Mouse (Mus musculus): ENCODE results near the gene Ankrd40.

The Ankrd40 gene

GRCm38 (mm10) chr11:94327693-94328643 is at the start of gene Ankrd40:
Ankrd40 (plus strand) TSS chr11:94328001.
- peak; percentile 96 to 98 for DNase-seq (ENCODE audit: low spot score in 2 of 2)

GRCm38 (mm10) chr11:94281199-94282181 is 46.3 kb upstream of the Ankrd40 start, which contains the start of gene Gm21885:
Gm21885 (plus strand) TSS chr11:94281873.
- DNase-seq (ENCODE audit: low spot score in 2 of 2), result no peak

DNA sequence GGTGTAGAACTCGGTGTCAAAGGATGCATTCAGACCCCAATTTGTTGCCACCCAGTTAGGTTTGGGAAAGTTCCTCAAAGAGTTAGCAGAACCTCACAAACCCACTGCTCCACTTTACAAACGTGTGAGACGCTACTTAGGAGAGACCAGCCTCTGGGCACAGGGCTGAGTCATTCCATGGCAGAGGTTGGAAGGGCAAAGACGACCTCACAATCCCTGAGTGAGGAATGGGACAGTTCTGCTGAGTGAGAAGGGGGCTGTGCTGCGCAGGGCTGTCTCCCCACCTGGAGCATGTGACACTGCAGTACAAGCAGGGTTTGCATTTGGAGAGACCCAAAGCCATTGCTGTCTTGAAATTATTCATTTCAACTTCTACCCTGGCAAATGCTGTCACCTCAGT is 45.5 kb upstream of the Ankrd40 start:
- DNase-seq (ENCODE audit: low spot score in 2 of 2), result no peak

DNA sequence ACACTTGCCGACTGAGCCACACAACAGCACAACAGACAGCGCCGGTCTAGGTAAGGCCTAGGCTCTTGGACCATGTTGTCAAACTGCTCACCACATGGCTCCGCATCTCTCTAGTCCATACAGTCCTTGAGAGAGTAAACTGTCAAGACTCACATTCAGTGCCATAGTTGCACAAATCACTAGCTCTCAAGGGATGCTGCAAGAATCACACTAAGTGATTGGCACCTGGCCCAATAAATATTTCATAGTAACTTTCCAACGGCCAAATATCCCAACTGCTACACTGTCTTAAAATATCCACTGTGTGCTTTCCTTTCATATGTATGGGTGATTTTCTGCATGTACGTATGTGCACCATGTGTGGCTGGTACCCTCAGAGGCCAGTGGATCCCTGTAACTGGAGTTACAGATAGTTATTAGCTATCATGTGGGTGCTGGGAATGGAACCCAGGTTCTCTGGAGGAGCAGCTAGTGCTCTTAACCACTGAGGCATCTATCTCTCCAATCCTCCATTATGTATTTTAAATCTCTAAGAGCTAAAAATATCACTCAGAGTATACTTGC is 44.2 kb upstream of the Ankrd40 start:
- DNase-seq (ENCODE audit: low spot score in 2 of 2), result no peak

DNA sequence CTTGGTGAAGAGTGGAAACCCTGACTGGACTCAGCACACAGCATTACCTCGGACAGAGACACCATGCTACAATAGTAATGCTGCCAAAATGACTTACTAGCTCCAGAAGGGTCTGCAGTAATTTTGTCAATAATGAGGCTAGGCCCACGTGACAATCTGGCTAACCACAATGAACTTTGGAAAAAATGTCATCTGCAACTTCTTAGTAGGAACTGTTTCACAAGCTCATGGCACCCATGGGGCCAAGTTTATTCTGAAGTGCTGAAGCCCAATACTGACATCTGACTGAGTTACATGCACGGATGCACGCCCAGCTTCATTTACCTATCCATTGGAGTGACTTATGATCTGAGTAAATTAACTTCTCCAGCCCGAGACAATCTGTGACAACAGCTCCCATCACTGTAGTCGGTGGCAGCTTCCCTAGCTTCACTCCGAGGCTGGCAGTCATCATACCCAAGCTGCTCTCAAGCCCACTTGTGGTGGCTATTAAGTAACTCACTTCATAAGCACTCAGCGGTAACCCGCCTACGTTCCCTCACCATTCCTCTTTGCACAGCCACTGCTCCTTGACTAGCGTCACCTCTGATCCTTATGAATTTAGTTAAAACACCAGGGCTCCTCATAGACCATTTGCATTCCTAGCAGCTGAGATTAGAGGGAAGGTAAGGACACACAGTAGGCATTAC is 41.8 kb upstream of the Ankrd40 start:
- DNase-seq (ENCODE audit: low spot score in 2 of 2), result no peak

DNA sequence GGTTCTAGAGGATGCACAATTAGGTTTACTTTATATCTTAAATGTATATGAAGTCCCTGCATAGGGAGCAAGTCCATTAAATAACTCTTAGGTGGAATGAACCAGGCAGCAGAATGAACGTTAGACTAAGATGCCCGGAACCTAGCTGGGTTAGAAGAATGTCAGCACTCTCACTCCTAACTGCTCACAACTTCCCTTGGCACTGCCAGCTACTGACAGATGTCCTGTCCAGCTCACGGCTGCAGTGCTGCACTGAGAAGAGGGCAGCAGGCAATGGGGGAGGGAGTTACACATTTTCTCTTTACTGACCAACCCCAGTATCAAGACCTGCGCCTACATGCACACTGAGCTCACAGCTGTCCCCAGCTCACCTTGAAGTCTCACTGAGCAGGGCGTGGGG is 40.7 kb upstream of the Ankrd40 start:
- DNase-seq (ENCODE audit: low spot score in 2 of 2), result no peak

DNA sequence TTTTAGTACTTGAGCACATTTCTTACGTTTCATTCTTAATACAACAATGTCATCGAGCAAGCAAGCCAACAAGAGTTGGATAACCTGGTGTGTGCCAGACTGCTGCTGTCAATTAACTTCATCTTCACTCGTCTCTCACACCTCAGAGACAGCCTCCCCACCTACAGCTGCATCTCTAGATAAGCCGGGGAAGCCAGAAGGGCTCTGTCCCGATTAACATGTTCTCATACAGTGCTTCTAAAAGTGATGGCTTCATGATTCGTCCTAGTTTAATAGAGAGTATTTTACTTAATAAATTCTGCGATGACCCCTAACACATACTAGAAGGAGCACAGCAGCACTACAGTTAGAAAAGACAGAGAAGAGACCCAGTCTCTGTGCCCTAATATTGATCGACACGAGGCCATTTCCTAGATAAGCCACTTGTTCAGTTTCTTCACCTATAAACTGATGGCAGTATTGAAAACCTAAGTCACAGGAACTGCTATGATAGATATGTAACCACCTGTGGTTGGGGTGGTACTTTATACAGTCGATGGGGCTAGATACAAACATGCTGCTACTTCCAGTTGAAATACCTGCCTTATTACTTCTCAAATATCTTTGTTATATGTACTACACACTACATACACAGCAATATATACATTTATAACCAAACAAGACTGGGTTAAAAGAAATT is 37.6 kb upstream of the Ankrd40 start:
- no peak for DNase-seq (ENCODE audit: low spot score in 2 of 2)

DNA sequence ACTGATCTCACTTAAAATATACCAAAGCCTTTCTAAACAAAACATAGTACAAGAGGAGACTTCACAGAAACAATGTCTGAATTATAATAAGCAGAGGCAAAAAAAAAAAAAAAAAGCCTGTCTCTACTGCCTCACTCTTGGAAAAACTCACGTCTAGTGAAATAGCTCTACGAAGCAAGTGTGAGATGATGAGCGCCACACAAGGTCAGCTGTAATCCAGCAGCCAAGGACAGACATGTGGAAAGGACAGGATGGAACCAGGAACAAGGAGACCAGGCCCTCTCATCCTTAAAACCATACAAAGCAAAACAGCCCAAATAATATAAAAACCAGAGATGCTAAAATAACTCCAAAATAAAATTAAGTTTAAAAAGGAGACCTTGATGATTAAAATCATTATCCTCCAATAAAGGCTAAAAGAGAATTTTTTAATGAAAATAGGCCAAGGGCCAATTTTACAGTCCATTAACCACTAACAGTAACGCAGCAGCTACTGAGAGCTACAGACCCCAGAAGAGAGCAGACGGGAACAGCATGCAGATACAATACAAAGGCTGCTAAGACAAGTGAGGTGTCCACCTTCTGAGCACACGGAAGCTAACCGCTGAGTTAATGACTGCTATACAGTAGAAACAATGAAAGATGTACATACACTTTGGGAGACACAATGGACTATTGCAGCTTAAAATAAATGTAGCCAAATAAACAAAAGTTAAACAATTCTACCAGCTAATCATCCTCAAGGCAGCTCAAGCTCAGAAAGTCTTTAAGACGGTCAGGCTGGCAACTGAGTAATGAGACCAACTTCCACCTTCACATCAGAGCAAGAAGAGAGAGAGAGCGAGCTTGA is 32.6 kb upstream of the Ankrd40 start:
- DNase-seq (ENCODE audit: low spot score in 2 of 2), result no peak

DNA sequence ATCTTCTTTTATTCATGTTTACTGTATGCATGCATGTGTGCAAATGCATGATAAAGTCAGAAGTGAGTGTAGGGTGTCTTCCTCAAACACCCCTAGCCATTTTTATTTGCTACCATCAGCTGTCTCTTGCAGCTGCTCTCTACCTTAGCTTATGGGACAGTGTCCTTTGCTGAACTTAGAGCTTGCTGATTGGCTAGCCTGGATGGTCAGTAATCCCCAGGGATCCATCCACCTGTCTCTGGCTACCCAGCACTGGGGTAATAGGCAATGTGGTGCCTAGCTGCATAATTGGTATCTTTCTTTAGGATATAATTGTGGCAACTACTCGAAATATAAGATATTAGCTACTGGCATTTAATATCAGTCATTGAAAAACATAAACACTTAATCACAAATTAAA is 15.1 kb upstream of the Ankrd40 start:
- DNase-seq (ENCODE audit: low spot score in 2 of 2), result no peak

DNA sequence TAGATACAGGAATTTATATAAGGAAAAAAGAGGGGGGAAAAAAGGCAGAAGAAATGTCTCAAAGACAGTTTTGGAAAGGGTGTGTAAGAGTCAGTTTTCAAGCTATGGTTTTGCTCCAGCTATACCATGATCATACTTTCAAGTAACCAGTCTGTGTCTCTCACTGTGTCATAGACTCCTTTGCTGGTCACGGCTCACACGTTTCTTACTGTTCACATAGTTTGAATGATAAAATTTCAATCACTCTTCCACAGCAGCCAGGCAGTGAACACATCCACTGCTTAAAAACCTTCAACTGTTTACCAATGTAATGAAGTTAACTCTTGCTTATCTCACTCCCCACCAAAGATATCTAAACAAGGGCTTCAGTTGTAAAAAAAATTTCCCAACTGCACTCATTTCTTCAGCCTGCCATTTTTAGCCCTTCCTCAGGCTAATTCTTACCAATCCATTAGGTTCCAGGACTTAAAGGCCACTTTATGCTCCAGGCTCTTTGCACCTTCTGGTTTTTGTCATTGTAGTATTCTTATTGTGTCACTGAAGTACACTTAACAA is 13.6 kb upstream of the Ankrd40 start:
- DNase-seq (ENCODE audit: low spot score in 2 of 2), result no peak

- no peak for DNase-seq (ENCODE audit: low spot score in 2 of 2)
Measured at GRCm38 (mm10) chr11:94315308-94315707, 12.5 kb upstream of the Ankrd40 start.

- no peak for DNase-seq (ENCODE audit: low spot score in 2 of 2)
Measured at GRCm38 (mm10) chr11:94316528-94316927, 11.3 kb upstream of the Ankrd40 start.

DNA sequence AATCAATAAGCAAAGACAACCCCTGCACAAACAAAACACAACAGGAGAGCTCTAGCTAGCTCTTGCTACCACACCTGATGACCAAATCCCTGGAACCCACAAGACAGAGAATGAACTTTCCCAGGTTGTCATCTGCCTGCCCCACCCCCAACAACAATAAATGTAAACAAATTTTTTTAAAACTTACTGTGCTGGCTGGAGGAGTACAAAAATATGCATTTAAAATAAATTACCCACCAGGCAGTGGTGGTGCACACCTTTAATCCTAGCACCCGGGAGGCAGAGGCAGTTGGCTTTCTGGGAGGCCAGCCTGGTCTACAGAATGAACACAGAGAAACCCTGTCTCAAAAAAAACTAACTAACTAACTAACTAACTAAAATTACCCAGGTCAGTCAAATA is 10.8 kb upstream of the Ankrd40 start:
- no peak for DNase-seq (ENCODE audit: low spot score in 2 of 2)

- DNase-seq (ENCODE audit: low spot score in 2 of 2), result no peak
Measured at GRCm38 (mm10) chr11:94317515-94317914, 10.3 kb upstream of the Ankrd40 start.

GRCm38 (mm10) chr11:94318056-94318455 is 9.7 kb upstream of the Ankrd40 start:
- DNase-seq (ENCODE audit: low spot score in 2 of 2), result no peak

DNA sequence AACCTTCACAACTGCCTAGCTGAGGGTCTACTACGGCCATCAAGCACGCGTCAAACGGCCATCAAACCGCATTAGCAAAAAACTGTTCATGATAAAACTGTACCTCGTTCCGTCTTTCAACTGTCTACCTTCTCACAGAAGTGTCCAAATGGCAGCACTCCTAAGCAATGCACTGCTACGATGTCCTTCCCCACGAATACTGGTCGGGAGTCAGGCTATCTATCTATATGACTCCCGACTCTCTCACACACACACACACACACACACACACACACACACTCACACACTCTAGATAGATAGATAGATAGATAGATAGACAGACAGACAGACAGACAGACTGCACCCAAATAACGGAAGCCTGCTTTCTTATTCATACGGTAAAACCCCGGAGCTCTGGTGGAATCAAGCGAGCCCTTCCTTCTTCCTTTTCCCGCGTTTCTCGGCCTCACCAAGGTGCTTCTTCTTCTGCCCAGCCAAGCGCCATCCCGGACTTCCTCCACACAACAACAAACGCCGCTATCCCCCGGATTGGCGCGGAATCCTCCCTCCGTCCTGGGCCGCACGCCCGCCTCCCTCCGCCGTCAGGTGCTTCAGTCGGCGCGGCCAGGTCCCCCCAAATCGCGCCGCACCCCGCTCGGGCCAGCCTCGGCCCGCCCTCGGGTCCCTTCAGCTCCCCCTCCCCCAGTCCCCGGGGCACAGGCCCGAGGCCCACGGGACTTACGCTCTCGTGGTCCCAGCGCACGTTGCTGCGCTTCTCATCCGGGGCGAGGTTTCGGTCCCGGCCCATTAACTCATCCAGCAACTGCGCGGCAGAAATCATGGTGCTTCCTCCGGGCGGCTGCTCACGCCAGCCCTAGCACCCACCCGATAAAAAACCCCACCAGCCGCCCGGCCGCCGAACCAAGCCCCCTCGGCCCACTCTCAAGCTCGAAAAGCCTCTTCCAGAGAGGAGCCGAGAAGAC is 6.6 kb upstream of the Ankrd40 start:
- no peak for DNase-seq (ENCODE audit: low spot score in 2 of 2)

DNA sequence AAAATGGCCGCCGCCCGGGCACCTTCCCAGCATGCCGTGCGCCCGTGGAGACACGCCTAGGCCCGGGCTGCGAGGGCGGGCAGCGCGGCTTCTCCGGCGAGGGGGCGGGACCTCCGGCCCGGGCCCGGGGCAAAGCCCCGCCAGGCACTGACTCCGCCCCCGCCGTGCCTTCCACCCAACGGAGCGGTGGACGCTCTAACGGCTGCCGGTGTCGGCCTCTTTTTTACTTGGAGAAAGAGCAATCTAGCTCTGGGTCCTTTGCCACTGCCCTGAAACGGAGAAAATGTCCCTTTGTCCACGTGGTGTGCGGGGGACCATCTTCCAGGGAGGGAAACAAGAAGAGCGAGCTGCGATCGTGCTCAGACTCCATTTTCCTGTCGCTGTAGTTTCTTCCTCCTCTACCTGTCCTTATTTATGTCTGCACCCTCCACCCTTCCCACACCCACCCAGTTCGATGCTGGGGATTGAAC is 5.8 kb upstream of the Ankrd40 start, which contains the start of gene Luc7l3:
Gene Luc7l3, minus strand, starts transcription at position 58 of the 470 bp plus-strand sequence.
- DNase-seq (ENCODE audit: low spot score in 2 of 2), result peak; percentile 86 to 92

DNA sequence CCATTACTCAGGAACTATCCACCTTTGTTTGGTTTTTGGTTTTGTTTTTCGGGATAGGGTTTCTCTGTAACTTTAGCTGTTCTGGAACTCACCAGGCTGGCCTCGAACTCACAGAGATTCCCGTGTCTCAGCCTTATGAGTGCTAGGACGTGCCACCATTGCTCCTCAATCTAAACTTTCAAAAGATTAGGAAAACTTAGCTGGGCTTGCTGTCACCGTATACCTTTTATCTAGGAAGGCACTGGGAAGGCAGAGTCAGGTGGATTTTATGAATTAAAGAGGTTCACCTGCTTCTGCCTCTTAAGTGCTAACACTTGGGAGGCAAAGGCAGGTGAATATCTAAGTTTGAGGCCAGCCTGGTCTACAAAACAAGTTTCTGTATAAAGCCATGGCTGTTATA is 5.2 kb upstream of the Ankrd40 start:
- DNase-seq (ENCODE audit: low spot score in 2 of 2), result no peak
